ENCODE assay signal across 11 mouse cellular contexts in genomic region chr2:143035086-143035593, GRCm38 (mm10). TPM values are rescaled to one million over a fixed set of nuclear protein-coding genes. Genes with fewer than 3 reads are reported as not detected.
A peak's percentile ranks its signal among the peaks of the same experiment; 100 is the strongest.
DNase-seq lines count a peak whose midpoint lies in the region; ATAC-seq lines count a peak whose summit lies in the region.
"Had no signal": no experiment of that assay in that cellular context is flagged by ENCODE, and none has a peak within 500 bp of the region (broad histone marks: within the 10 kb centered on the region; RNA-seq: fewer than 3 reads in every experiment).

No protein-coding gene starts in this region.

- H3K27ac ChIP-seq in lung, embryonic 16.5 days (ENCODE audit: low read length): no peak overlapping the region
- 0 out of 2 replicates have a peak overlapping the region, but pooled peaks have one; percentile 9 for H3K27ac ChIP-seq in kidney, embryonic 14.5 days (ENCODE audit: low read depth, low read length)
- H3K27ac ChIP-seq: embryonic facial prominence, embryonic 15.5 days had no signal

- ATAC-seq in frontal cortex, adult (ENCODE audit: low TSS enrichment): peak; percentile 86
- ATAC-seq in lung, embryonic 16.5 days (ENCODE audit: low read depth): 0 out of 2 replicates have a peak, but pooled peaks have one; percentile 38
- ATAC-seq in kidney, embryonic 14.5 days (ENCODE audit: low FRiP score, low TSS enrichment): peak; percentile 65; the same call in 1 of the 2 replicates

- no peak overlapping the region for H3K9ac ChIP-seq in lung, embryonic 16.5 days (ENCODE audit: low read length)
- no peak overlapping the region for H3K9ac ChIP-seq in kidney, embryonic 14.5 days (ENCODE audit: low read depth, low read length)
- H3K9ac ChIP-seq: embryonic facial prominence, embryonic 15.5 days had no signal

- H3K4me1 ChIP-seq in lung, embryonic 16.5 days (replicated peaks; ENCODE audit: control insufficient read depth, insufficient read depth, low read length): peaks cover 6% of the 10 kb centered on the region; the same call in 1 of the 2 replicates
- peaks cover 6% of the 10 kb centered on the region; the same call in 1 of the 2 replicates for H3K4me1 ChIP-seq in kidney, embryonic 14.5 days (ENCODE audit: control insufficient read depth, insufficient read depth, low read length)
- H3K4me1 ChIP-seq: embryonic facial prominence, embryonic 15.5 days had no signal

- H3K36me3 ChIP-seq in lung, embryonic 16.5 days (ENCODE audit: control insufficient read depth, insufficient read depth, low read length): no peaks in the 10 kb centered on the region
- H3K36me3 ChIP-seq in kidney, embryonic 14.5 days (ENCODE audit: control insufficient read depth, insufficient read depth, low read length): no peaks in the 10 kb centered on the region
- H3K36me3 ChIP-seq: embryonic facial prominence, embryonic 15.5 days had no signal

- H3K4me2 ChIP-seq in lung, embryonic 16.5 days (ENCODE audit: low read depth, low read length): peak overlapping the region; percentile 51
- H3K4me2 ChIP-seq in kidney, embryonic 14.5 days (replicated peaks; ENCODE audit: low read depth, low read length): peak overlapping the region; percentile 34
- H3K4me2 ChIP-seq: embryonic facial prominence, embryonic 15.5 days had no signal

- WGBS in lung, embryonic 16.5 days: 50% methylated on average over 10 of the region's 10 CpGs
- 46% methylated on average over 10 of the region's 10 CpGs for WGBS in kidney, embryonic 14.5 days

- H3K4me3 ChIP-seq in lung, embryonic 16.5 days (ENCODE audit: low read length): peak overlapping the region; percentile 25
- peak overlapping the region; percentile 5; the same call in 1 of the 2 replicates for H3K4me3 ChIP-seq in kidney, embryonic 14.5 days (ENCODE audit: low read length)
- H3K4me3 ChIP-seq: embryonic facial prominence, embryonic 15.5 days had no signal

- no peaks in the 10 kb centered on the region for H3K9me3 ChIP-seq in lung, embryonic 16.5 days (ENCODE audit: control insufficient read depth, low read length)
- no peaks in the 10 kb centered on the region for H3K9me3 ChIP-seq in kidney, embryonic 14.5 days (ENCODE audit: control insufficient read depth, low read length)
- H3K9me3 ChIP-seq: embryonic facial prominence, embryonic 15.5 days had no signal

- no peak for DNase-seq in frontal cortex, postnatal 25 days (ENCODE audit: low spot score in 2 of 2)
- DNase-seq in lung, postnatal 4 days: no peak
- peak; percentile 8 for DNase-seq in skeletal muscle tissue, adult 2 months (ENCODE audit: low read depth, low spot score)
- DNase-seq in cerebellum, postnatal 4 days (ENCODE audit: low spot score in 2 of 2): no peak
- DNase-seq in urinary bladder, adult 18-20 months (ENCODE audit: low spot score in 2 of 2): no peak
- DNase-seq: adrenal gland, adult 8-10 months had no signal

- no peaks in the 10 kb centered on the region for H3K27me3 ChIP-seq in lung, embryonic 16.5 days (ENCODE audit: control insufficient read depth, insufficient read depth, low read depth, low read length)
- H3K27me3 ChIP-seq in kidney, embryonic 14.5 days (ENCODE audit: control insufficient read depth, insufficient read depth, low read length): no peaks in the 10 kb centered on the region
- H3K27me3 ChIP-seq: embryonic facial prominence, embryonic 15.5 days had no signal

RNA-seq across cellular contexts. Expression of gene Snrpb2, which starts 27.7 kb away (rescaled TPM):
- polyA plus RNA-seq in lung, embryonic 16.5 days (2015; fragmentation: Nextera tagmentation; extraction: Ambion mirVana): 68.6 and 73.2 TPM in 2 replicates
- 102 and 136 TPM in 2 replicates for polyA plus RNA-seq in kidney, embryonic 14.5 days (2014; fragmentation: Nextera tagmentation; extraction: Ambion mirVana)

RNA-seq across cellular contexts. Expression of gene Otor, which starts 43.1 kb away (rescaled TPM):
- 0.64 and 1.3 TPM in 2 replicates for polyA plus RNA-seq in lung, embryonic 16.5 days (2015; fragmentation: Nextera tagmentation; extraction: Ambion mirVana)
- 0.23 and 0.41 TPM in 2 replicates for polyA plus RNA-seq in kidney, embryonic 14.5 days (2014; fragmentation: Nextera tagmentation; extraction: Ambion mirVana)
- polyA plus RNA-seq: small intestine, adult 2 months had no signal
